Mouse (Mus musculus) layer of hippocampus, adult 9-11 months (tissue): ENCODE measurements around the gene Kcnc4.

Source experiments
- DNase-seq: peaks from one replicate; pipeline ENCODE4 v3.0.0; 2022

The Kcnc4 gene

DNA sequence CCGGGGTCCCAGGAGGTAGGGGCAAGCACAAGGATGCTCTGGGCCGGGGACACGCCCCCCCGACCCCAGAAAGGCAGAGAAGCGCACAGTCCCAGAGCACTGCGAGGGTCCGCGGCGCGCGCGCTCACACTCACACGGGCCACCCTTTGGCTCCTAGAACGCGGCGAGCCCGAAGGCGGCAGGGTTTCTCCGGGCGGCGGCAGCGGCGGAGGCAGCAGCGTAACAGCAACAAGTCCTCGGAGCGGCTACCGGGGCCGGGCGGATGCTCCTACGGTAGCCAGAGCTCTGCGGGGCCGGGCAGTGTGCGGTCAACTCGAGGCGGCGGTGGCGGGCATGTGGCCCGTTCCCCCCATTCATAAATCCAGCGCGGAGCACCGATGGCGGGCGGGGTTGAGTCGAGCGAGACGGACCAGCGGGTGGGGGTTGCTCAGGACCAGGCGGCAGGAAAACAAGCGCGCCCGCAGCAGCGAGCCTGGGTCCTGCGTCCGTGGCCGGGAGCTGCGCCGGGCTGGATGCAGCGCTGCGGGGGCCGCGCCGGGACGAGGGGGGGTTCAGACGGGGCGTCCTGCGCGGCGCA, at the start of gene Kcnc4:
Gene Kcnc4, minus strand, starts transcription at position 357 of the 577 bp plus-strand sequence.
- DNase-seq, result no peak

DNA sequence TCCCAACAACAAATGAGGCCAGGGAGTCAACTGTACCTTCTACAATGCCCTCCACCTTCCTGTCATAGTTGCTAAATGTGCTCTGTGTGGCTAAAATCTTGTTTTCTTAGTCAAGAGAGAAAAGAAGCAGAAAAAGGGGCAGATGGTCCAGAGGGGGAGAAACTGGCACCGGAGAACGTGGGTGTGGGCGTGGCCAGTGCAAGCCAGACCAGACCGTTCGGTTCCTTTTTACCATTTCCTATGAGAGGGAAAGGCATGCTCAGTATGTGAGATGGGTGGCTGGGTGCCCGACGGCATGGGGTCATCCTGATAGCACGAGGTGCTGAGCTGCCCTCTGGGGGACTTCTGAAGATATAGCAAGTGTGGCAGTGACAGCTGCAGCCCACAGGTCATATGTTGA, 49.3 kb upstream of the Kcnc4 start:
- DNase-seq, result peak; percentile 67

DNA sequence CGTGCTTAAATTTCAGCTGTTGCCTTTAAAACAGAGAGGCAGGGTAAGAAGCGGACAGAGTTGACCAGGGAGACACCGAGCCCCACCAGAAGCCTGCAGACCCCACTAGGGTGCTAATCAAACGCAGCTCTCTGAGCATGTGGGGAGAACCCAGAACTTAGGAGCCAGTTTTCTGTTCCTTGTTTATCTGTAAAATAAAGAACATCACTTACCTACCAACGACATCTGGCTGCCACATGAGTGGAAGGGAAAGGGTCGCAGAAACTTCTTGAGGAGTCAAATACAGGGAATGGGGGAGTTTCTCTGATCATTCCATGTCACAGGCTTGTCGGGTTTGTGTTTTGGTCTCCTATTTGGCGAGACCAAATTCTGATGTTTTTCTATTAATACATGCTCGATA, 48.6 kb upstream of the Kcnc4 start:
- no peak for DNase-seq

DNA sequence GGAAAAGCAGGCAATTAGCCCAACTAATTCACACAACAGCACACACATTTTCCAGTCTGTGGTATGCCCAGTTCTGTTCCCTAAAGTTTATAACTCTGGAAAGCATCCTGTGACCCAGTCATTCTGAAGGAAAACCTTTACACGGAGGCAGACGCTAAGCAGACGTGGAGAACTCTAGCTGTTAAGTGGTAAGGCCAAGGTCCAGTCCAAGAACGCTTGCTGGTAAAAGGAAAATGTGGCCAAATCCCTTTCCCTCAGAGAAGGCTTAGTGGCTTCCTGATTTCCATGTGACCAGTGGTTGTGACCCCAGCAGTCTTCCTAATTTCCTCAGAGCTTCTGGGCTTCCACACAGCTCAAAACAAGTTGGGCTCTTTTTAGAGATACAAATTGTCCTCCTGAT, 47.2 kb upstream of the Kcnc4 start:
- DNase-seq, result no peak

DNA sequence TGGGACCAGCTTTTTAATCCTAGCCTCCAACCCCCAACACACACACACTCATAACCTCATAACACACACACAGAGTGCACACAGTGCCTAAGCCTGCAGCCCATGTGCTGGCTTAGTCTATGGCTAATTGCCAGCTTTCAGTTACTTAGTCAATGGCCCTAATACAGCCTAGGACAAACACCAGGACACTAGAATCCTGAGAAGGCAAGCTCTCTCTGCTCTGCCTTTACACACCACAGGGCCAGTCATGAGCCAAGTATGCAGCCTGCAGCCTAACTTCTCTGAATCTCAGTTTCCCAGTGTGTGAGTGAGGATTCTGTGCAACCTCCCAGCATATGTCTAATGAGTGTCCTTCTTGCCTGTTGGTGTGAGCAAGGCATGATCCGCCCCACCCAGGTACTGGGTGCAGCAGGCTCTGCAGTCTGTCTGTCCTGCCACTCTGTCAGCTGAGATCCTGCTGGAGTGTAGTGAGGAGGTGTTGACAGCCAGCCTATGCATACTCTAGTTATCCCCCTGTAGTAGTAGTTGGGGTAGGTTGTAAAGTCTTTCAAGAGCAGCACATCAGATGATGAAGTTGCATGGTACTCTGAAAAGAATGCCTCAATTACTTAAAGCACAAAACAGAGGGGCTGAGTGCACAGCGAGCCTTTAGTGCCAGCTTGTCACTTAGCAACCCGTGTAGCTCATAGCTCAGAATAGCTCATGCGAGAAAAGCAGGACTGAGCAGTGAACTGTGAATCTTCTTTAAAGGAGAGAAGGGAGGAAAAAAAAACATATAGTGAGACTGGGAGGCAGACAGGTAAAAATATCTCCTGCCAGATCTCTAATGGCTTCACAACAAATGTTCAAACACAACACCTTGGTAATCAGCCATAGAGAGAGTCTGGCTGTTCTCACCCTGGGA, 46.4 kb upstream of the Kcnc4 start:
- DNase-seq, result peak; percentile 80

DNA sequence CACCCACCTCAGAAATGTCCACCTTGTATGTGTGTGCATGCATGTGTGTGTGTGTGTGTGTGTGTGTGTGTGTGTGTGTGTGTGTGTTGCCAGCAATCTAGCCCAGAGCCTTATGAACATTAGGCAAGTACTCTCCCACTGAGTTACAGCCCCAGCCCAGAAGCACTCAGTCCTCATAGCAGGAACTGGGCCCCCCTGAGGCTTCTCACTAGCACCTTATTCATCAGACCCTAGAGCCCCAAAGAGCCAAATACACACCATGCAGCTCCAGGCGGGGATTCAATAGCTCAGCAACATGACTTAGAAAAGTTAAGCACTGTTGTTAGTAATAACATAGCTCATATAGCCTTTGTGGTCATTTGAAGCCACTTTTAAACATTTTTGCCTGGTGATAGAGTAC, 45.2 kb upstream of the Kcnc4 start:
- DNase-seq, result no peak

DNA sequence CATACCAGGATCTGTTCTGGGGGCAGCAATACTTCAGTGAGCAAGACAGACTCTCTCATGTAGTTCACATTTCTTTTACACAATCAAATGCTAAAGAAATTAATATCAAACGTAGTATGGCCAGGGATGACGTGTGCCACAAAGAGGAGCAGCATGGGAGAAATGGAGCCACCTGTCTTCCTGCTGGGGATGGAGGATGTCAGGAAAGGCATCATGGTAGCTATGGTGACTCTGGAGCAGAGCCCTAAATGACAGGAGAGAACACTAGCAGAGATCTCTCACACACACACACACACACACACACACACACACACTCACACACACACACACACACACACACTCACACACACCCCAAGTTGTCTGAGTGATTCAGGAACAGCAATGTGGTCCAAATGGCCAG, 44.4 kb upstream of the Kcnc4 start:
- DNase-seq, result no peak

DNA sequence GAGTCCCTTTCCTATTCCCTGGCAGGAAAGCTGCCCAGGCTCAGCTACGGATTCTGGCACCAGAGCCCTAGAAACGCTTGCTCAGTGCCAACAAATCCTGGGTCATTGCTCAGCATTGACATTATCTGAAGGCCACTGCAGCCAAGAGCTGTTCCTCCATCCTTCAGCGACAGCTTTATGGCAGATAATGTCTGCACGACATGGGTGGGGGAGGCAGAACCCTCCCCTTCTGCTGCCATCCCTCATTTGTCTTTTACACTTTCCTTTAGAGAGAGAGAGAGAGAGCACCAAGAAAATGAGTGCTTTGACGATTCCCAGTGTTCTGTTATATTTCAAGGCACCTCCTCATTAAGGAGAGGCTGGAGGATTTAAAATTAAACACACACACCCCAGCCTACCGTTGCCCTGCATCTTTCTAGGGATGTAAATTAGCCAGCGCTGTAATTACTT, 42.4 kb upstream of the Kcnc4 start:
- DNase-seq, result no peak

DNA sequence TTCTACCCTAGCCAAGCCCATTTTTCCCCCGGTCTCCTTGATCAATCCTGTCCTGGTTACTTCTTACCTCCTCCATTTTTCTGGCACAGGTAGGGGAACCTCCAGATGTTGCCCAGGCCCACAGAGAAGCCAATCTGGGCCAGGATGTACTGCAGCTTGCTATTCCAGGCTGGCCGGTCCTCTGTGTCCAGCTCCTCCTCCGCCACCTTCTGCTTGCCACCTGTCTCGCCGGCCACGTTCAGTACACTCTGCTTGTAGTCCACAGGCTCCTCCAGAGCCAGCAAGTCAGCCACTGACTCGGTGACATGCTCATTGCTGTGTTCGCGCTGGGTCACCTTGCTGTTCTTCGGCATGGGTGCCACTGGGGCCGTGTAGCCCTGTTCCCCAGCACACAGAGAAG, 40.9 kb upstream of the Kcnc4 start:
- DNase-seq, result no peak

DNA sequence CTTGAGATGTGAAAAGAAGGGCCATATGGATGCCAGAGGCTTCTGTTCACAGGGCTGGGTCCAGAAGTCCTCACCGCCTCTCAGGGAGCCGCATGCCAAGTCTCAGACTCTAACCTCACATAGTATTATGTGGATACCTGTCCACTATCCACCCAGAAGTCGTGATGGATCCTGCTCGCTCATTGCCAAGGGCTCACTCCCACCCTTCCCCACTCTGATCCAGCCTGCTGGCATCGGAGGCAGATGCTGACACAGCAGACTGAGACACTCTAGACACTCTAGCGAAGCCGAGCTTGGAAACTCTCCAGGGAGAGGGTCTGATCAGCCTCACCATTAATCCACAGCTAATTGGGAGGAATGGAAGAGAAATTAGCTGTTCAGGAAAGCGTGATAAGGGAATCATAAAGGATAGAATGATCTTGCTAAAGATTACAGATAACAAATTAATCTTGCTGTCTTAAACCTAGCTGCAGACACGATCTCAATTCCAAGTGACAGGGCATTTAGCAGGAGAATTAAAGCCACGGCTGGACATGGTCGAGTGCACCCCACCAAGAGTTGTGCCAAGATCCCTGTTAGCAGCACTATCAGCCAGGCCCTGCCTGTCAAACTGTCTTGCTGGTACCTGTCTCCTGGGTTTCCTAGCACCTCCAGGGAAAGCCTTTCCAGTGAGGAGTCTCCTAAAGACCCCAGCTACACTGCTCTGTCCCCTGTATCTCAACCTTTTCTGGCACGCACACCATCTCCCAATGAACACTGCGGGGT, 36.9 kb upstream of the Kcnc4 start:
- DNase-seq, result no peak

DNA sequence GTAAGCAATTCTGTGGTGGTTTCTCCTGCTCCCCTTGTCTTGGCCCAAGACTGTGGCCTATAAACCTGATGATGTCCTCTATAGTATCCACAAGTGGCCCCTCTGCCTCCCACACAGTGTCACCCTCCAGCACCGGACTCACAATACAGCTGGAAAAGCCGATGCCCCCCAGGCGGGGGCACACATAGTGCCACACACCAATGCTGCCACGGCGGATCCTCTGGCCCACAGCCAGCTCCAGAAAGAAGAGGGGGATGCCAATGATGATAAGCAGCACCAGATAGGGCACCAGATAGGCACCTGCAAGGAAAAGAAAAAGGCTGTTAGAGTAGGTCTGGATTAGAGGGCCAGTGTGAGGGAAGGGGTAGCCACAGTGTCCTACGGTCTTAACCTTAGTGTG, 36.2 kb upstream of the Kcnc4 start:
- no peak for DNase-seq

DNA sequence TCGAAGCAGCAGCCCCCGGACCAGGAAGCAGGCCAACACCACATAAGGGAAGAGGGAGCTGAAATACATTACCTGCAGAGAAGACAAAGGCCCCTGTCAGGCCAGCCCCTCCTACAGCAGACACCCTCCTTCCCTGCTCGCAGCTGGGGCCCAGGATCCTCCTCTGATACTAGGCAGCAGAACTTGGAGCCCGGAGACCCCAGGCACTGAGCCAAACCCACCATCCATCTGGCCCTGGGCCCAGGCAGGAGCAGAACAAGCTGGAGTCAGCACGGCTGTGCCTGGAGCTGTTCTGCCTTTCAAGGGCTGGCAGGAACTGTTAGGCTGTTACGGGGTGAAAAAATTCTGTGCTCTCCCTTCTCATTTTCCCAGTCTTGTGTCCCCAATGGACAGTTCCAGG, 32.1 kb upstream of the Kcnc4 start:
- DNase-seq, result peak; percentile 91

DNA sequence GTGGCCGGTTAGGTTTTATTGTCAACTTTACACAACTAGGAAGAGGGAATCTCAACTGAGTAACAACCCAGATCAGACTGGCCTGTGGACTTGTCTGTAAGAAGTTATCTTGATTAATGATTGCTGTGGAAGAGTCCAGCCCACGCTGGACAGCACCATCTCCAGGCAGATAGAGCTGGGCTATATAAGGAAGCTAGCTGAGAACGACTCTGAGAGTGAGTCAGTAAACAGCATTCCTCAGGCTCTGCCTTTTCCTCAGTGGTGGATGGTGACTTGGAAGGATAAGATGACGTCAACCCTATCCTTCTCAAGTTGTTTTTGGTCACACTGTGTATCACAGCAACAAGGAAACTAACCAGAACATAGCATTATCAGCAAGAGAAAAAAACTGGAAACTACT, 29.3 kb upstream of the Kcnc4 start:
- DNase-seq, result no peak

DNA sequence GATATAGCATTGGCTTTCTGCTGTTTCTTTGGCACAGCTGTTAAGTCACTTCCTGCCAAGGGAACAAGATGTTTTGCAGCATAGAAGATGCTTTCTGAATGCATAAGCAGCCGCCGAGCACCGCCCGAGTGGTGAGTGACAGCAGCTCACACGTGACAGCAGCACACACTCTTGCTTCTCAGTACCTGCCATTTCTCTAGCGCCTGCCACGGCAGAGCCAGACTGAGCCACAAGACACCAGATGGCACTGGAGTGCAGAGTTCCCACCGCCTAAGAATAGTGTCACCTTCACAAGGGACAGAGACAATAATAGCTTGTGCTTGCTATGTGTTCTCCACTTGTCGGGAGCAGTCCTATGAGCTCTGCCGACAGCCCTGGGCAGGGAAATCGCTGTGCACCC, 23.9 kb upstream of the Kcnc4 start:
- peak; percentile 87 for DNase-seq

DNA sequence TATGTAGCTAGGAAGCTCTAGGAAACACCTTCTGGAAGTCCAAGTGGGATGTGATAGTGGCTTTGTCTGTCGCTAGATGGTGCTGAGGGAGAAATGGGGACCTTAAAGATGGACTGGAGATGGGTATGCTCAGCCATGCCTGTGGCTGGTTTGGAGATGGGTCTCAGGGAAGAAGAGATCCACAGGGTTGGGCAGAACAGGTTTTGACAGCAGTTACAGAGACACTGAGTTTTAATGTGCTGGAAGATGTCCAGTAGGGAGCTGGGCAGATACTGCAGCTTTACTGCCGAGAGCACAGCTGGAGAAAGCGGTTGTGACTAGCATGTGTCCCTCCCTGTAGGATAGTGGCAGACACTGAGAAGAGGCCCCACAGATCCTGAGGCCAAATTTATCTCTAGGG, 21.3 kb upstream of the Kcnc4 start:
- DNase-seq, result no peak

DNA sequence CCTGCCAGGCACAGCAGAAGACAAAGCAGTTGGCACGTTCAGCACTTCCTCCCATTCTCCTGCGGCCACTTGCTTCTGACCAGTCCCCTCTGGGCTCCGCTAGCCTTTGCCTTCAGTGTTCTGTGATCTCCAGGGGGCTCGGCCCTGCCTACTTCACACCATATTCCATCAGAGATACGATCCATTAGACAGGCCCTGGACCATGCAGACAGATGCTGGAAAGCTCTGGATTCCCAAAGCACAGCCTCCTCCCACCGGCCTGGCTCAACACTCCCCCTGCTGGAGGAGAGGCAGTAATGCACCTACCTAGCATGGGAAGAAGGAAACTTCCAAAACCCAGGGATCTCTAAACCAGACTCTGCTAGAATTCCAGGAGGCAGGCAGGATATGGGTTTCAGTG, 12.8 kb upstream of the Kcnc4 start:
- no peak for DNase-seq

DNA sequence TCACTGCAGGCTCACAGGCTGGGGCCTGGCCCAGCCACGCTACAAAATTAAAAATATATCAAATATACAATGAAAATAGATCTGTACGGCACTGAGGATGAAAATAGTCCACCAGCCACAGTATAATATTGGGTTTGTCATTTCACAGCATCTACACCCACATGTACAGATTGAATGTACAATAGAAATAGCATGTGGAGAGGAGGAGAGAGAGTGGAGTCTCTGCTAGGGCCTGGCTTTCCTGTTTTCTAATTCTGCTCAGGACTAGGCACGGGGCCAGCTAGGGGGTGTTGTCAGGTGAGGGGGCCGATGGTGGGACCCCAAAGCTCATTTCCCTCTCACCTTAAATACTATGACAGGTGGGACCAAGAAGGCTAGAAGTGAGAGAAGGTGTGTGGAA, 9.7 kb upstream of the Kcnc4 start:
- DNase-seq, result no peak

DNA sequence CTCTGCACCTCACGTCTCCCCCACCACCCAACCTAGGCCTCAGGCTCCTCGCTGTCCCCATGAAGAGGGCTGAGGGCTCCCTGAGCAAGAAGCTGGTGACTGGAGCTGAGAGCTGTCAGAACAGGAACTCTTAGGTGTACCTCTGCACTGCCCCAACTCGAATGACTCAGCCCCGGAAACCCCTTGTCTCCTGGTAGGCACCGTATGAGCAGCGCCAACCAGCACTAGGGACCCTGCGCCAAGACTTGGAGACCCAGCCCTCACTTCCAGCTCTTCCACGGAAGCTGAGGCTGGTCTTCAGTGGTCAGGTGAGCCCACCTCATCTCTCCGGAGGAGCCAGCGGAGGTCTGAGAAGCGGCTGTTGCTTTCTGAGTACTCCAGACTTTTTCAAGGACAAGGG, 8.8 kb upstream of the Kcnc4 start:
- no peak for DNase-seq

DNA sequence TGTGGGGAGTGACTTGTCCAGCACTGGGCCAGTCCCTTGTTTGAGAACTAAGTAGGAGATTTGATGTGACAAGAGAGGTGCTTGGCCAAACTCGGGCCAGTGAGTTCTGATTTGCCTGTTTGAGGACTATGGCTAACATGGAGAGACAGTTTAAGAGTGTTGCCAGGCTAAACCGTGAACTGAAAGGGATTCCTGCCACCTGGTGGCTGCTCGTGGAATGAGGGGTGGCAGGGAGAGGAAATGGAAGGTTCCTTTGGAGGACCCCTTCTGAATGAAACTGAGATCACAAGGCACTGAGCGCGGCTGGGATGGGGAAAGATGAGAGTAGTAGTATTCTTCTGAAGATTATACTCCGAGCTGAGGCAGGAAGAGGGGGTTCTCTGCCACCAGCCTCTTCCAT, 7.2 kb upstream of the Kcnc4 start:
- DNase-seq, result no peak

DNA sequence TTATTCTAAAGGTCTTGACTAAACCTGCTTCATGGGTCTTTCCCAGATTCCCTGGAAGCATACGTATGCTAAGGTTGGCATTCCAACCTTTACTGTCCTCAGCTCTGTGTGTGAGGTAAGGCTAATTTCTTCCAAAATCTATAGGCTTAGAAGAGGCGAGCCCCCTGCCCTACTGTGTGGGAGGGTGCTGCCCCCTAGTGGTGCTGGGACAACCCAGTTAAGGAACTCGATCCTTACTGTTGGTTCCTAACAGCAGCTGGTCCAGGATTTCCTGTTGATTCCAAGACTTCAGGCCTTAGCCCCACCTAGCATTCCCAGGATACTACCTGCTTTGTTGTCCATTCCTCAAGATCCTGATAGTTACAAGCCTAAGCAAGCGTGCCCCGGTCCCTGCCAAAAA, 2.8 kb upstream of the Kcnc4 start:
- peak; percentile 63 for DNase-seq

DNA sequence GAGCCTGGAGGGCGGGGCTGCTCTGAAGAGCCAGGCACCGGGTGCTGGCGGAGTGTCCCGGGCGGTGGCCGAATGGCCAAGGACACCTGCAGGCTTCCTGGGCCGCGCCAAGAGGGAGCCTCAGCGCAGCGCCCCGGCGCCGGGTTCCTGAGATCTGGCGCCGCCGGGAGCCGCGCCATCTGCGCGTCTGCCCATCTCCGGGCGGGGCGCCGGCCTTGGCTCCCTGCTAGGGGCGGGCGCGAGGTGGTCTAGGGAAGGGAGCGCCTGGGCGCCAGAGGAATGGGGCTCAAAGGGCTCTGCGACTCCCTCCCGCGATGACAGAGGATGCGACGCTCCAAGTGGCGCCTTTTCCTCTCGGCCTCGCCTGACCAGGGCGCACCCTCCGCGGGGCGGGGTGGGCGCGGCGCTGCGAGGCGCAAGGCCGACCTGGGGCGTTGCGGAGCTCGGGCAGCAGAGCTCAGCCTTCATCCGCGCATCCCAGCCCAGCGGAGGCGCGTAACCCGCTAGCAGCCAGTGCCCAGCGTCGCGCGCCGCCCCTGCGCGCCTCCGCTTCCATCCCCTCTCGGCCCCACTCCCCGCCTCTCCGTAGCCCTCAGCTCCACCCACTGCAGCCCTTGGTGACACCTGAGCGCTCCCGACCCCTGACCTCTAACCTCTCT, 550 bp upstream of the Kcnc4 start:
- no peak for DNase-seq

DNA sequence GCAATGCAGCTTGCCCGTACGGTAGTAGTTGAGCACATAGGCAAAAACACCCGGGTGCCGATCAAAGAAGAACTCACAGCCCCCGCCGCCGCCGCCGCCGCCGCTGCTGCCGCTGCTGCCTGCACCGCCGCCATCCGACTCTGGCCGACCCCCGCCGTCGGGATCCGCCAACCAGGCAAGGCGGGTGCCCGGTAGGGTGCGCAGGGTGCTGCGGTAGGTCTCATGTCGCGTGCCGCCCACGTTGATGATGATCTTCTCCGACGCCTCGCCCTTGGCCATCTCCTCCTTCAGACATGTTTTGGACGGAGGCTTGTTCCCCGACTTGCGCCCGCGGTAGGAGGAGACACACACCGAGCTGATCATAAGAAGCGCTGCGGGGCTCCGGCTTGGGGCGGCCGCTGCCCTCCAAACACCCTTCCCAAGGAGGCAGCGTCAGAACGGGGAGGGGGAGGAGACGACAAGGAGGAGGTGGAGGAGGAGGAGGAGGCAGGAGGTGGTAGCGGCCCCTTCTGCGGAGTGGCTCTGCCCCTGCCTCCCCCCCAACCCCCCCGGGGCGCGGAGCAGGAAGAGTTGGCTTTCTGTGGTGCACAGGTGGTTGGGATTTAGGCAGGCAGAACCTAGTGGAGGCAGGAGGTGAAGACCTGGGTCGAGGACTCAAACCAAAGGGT, 690 bp downstream of the Kcnc4 start:
- DNase-seq, result peak; percentile 43

DNA sequence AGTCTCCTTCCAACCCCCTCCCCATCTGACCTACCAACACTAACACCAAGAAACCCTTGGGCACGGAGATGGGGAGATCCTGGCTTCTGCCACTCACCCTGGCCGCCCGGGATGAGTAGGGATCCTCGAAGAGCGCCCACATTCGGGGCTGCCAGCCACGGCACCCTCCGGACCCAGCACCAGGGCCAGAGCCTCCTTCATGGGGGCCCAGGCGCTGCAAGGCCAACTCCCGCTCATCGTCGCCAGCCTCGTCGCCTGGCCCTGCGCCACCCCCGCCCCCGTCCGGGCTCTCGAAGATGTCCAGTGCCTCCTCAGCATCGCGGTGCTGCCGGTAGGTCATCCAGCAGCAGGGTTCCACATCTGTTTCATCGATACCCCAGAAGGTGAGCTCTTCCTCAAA, 1.2 kb downstream of the Kcnc4 start:
- DNase-seq, result no peak
